Mouse (Mus musculus) erythroblast, embryonic 14.5 days (primary cell): ENCODE data around the gene Vps13a.

Source experiments
- GATA1 ChIP-seq: IDR thresholded peaks from 2 replicates; pipeline ENCODE4 v1.6.1; 2012; ENCODE audit warnings: low read length, inconsistent platforms, mixed read lengths
- TAL1 ChIP-seq: IDR thresholded peaks from 3 replicates; pipeline ENCODE4 v1.6.1; 2012; ENCODE audit warnings: low read length, inconsistent platforms, mixed read lengths

GRCm38 (mm10) chr19:16753151-16753550 is 27.6 kb downstream of the Vps13a start:
- no peak for TF ChIP-seq TAL1
- TF ChIP-seq GATA1: no peak
